Mouse (Mus musculus) midbrain, embryonic 11.5 days (tissue): ENCODE data around the gene Bsn. TPM values are rescaled to one million over a fixed set of nuclear protein-coding genes. Genes with fewer than 3 reads are reported as not detected.
"Not testable (repeated sequence)": the region's sequence is repeated elsewhere in the genome, so short reads cannot be mapped to it uniquely, and the experiment has no call there.

ENCODE experiments used
- ATAC-seq: fragments of 200-750 bp; cut with Nextera tagmentation; 2 replicates; pipeline ENCODE4 v1.8.0; 2017; ENCODE audit warnings: moderate TSS enrichment, moderate library complexity; ENCODE audit not compliant: low FRiP score
- DNase-seq: peaks from one replicate; pipeline ENCODE4 v3.0.0; 2015; ENCODE audit warnings: low spot score; ENCODE audit errors: missing footprints
- H3K27ac ChIP-seq: fragments of 300-500 bp; sonication (generic); 2 replicates; pipeline ENCODE4 v1.5.1; 2014; ENCODE audit warnings: low read depth, low read length
- H3K27me3 ChIP-seq: fragments of 300-500 bp; sonication (generic); 2 replicates; pipeline ENCODE4 v1.6.1; 2014; ENCODE audit warnings: mild to moderate bottlenecking, low read length, moderate library complexity, mixed read lengths; ENCODE audit not compliant: control insufficient read depth, insufficient read depth
- H3K36me3 ChIP-seq: fragments of 300-500 bp; sonication (generic); 2 replicates; pipeline ENCODE4 v1.6.1; 2014; ENCODE audit warnings: mild to moderate bottlenecking, low read length, moderate library complexity, mixed read lengths; ENCODE audit not compliant: control insufficient read depth, insufficient read depth
- H3K4me1 ChIP-seq: fragments of 300-500 bp; sonication (generic); 2 replicates; pipeline ENCODE4 v1.6.1; 2014; ENCODE audit warnings: low read length; ENCODE audit not compliant: control insufficient read depth, insufficient read depth
- H3K4me2 ChIP-seq: fragments of 300-500 bp; sonication (generic); 2 replicates; pipeline ENCODE4 v1.6.1; 2014; ENCODE audit warnings: mild to moderate bottlenecking, moderate library complexity
- H3K4me3 ChIP-seq: fragments of 300-500 bp; sonication (generic); 2 replicates; pipeline ENCODE4 v1.5.1; 2014; ENCODE audit warnings: low read depth, low read length
- H3K9ac ChIP-seq: fragments of 300-500 bp; sonication (generic); 2 replicates; pipeline ENCODE4 v1.6.1; 2014; ENCODE audit warnings: low read length
- H3K9me3 ChIP-seq: fragments of 300-500 bp; sonication (generic); 2 replicates; pipeline ENCODE4 v1.6.1; 2016; ENCODE audit warnings: low read length; ENCODE audit not compliant: control insufficient read depth
- WGBS: fragments of 180-500 bp; shearing (Covaris S2); extraction: QIAGEN DNeasy Blood & Tissue Kit; methylation state at CpG from one replicate; pipeline ENCODE4 v1.1.7; 2014; 5-methylcytosine and 5-hydroxymethylcytosine counted together
- polyA plus RNA-seq: library from polyadenylated mRNA; unstranded; fragments of >200 nt; fragmentation: Nextera tagmentation; extraction: Ambion mirVana; gene quantifications from 2 replicates; pipeline ENCODE4 v1.2.1, GENCODE M21; 2014

Gene Bsn
- polyA plus RNA-seq, 1 experiment from 2014 or later, result 2.4 TPM

DNA sequence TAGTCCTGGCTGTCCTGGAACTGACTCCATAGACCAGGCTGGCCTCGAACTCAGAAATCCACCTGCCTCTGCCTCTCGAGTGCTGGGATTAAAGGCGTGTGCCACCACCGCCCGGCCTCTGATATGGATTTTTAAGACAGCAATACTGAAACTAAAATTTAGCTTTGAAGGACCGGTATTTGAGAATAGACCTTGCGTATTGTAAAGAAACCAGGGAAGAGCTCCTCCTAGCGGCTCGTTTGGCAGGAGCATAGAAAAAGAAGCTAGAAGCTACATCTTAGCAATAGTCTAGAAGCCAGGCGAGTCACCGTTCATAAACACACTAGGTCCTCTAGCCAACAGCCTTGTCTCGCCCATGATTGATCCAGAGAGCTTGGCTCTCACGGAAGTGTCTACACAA is 12.8 kb upstream of the Bsn start:
- Histone ChIP-seq H3K27me3 (no peaks in the 10 kb centered on the region), H3K4me3 (no peak overlapping the region), H3K4me1 (peaks cover 20% of the 10 kb centered on the region), H3K9me3 (no peaks in the 10 kb centered on the region), H3K9ac (no peak overlapping the region), H3K27ac (no peak overlapping the region), H3K4me2 (no peak overlapping the region), H3K36me3 (peaks cover 10% of the 10 kb centered on the region; the same call in 1 of the 2 replicates)
- ATAC-seq (no peak), DNase-seq (peak; percentile 94)
- WGBS, result 51% methylated on average over 13 of the region's 13 CpGs

DNA sequence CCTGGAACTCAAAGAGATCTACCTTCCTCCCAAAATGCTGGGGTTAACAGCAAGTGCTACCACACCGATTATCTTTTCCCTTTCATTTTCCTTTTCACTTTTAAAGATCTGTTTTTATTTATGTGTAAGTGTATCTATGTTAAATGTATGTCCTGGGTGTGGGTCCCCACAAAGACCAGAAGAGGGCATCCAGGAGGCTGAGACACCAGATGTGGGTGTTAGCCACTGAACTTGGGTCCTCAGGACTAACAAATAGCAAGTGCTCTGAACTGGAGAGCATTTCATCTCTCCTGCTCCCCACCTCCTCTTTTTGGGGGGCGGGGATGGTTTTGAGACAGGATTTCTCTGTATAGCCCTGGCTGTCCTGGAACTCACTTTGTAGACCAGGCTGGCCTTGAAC is 12.0 kb upstream of the Bsn start:
- no peak overlapping the region for H3K27ac ChIP-seq
- peaks cover 24% of the 10 kb centered on the region for H3K4me1 ChIP-seq
- H3K4me2 ChIP-seq, result no peak overlapping the region
- ATAC-seq (no peak), DNase-seq (peak; percentile 82)
- H3K9me3 ChIP-seq, result no peaks in the 10 kb centered on the region
- H3K27me3 ChIP-seq, result no peaks in the 10 kb centered on the region
- no peak overlapping the region for H3K4me3 ChIP-seq
- H3K9ac ChIP-seq, result no peak overlapping the region
- 96% methylated on average over 2 of the region's 2 CpGs for WGBS
- peaks cover 1% of the 10 kb centered on the region; the same call in 1 of the 2 replicates for H3K36me3 ChIP-seq

GRCm38 (mm10) chr9:108201160-108201559 is 11.0 kb upstream of the Bsn start:
- WGBS, result 1% methylated on average over 13 of the region's 13 CpGs
- ATAC-seq (peak; percentile 91), DNase-seq (peak; percentile 97)
- Histone ChIP-seq H3K4me3 (no peak overlapping the region), H3K9ac (peak overlapping the region; percentile 43; the same call in 1 of the 2 replicates), H3K9me3 (no peaks in the 10 kb centered on the region), H3K27ac (no peak overlapping the region), H3K4me2 (peak overlapping the region; percentile 33), H3K36me3 (no peaks in the 10 kb centered on the region), H3K27me3 (no peaks in the 10 kb centered on the region), H3K4me1 (peaks cover 26% of the 10 kb centered on the region)

DNA sequence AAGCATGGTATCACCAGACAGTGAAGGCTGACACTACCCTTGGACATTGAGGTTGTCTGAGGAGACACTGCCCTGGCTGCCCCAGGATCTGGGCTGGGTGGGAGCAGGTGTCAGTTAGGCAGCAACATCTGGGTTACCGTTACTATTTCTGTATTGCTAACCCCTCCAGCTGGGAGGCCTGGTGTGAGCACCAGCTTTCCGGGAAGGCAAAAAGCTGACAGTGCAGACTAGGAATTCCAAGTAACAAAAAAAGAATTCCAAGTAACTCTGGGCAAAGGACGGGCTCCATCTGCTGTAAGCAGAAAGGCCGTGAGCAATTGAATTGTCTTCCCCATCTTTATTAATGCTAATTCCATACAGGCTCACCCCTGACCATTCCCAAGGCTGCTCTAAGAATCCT is 8.4 kb upstream of the Bsn start:
- Histone ChIP-seq H3K36me3 (no peaks in the 10 kb centered on the region), H3K4me3 (no peak overlapping the region), H3K4me2 (no peak overlapping the region), H3K4me1 (peaks cover 14% of the 10 kb centered on the region), H3K27ac (no peak overlapping the region), H3K9ac (no peak overlapping the region), H3K9me3 (no peaks in the 10 kb centered on the region), H3K27me3 (no peaks in the 10 kb centered on the region)
- DNase-seq, result peak; percentile 70
- ATAC-seq, result no peak
- 66% methylated on average over 4 of the region's 4 CpGs for WGBS

DNA sequence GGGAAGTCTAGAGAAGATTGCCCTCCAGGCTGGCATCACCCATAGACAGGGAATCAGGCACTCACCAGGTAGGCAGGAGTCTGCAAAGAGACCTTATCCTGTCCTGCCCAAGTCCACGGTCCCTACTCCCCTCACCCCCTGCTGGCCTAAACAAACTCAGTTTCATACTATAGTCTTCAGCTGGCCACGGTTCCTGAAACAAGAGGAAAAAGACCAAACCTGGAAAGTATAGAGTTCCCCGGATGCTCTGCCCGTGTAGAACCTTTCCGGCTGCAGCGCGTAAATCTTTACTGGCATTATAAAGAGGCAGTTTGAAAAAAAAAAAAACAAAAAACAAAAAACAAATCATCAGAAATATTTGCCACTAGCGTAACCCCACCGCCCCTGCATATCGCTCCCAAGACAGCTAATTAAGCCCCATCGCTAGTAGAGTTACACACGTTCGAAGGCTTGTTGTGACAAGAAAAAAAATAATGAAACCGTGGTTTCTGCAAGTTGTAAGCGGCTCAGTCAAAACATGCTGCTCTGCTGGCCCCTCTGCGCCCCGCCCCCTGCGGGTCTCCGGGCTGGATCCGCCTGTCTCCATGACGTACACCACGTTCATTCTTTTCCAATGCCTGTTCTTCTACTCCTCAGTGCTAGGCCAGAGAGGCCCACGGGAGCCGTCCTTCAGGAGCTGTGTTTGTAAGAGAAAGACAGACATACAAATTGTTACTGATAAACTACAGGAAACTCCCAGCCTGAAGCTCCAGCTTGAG is 6.9 kb upstream of the Bsn start:
- H3K4me1 ChIP-seq, result peaks cover 14% of the 10 kb centered on the region
- H3K4me2 ChIP-seq, result peak overlapping the region; percentile 24
- H3K27me3 ChIP-seq, result no peaks in the 10 kb centered on the region
- peak; percentile 89 for DNase-seq
- H3K4me3 ChIP-seq, result no peak overlapping the region
- peak overlapping the region; percentile 16; the same call in 1 of the 2 replicates for H3K9ac ChIP-seq
- no peaks in the 10 kb centered on the region for H3K9me3 ChIP-seq
- H3K36me3 ChIP-seq, result no peaks in the 10 kb centered on the region
- no peak for ATAC-seq
- no peak overlapping the region for H3K27ac ChIP-seq
- WGBS, result 28% methylated on average over 24 of the region's 24 CpGs

GRCm38 (mm10) chr9:108196222-108196621 is 6.0 kb upstream of the Bsn start:
- not testable (repeated sequence) for H3K9ac ChIP-seq, H3K4me2 ChIP-seq, H3K27me3 ChIP-seq, H3K36me3 ChIP-seq, H3K9me3 ChIP-seq, ATAC-seq, H3K27ac ChIP-seq, H3K4me3 ChIP-seq
- H3K4me1 ChIP-seq, result peaks cover 14% of the 10 kb centered on the region
- 76% methylated on average over 6 of the region's 6 CpGs for WGBS
- DNase-seq, result peak; percentile 68

- ATAC-seq, result no peak
- 37% methylated on average over 5 of the region's 5 CpGs for WGBS
- H3K36me3 ChIP-seq, result no peaks in the 10 kb centered on the region
- H3K4me2 ChIP-seq, result peak overlapping the region; percentile 87
- H3K27me3 ChIP-seq, result no peaks in the 10 kb centered on the region
- H3K9ac ChIP-seq, result peak overlapping the region; percentile 81
- no peak overlapping the region for H3K27ac ChIP-seq
- H3K9me3 ChIP-seq, result no peaks in the 10 kb centered on the region
- DNase-seq, result no peak
- peaks cover 8% of the 10 kb centered on the region for H3K4me1 ChIP-seq
- peak overlapping the region; percentile 78 for H3K4me3 ChIP-seq
Observed at GRCm38 (mm10) chr9:108189488-108189786, 747 bp downstream of the Bsn start.

- H3K4me1 ChIP-seq, result peaks cover 8% of the 10 kb centered on the region
- H3K9me3 ChIP-seq, result no peaks in the 10 kb centered on the region
- H3K27ac ChIP-seq, result no peak overlapping the region
- H3K9ac ChIP-seq, result no peak overlapping the region
- H3K4me3 ChIP-seq, result peak overlapping the region; percentile 78; the same call in 1 of the 2 replicates
- no peaks in the 10 kb centered on the region for H3K36me3 ChIP-seq
- ATAC-seq (no peak), DNase-seq (no peak)
- H3K4me2 ChIP-seq, result peak overlapping the region; percentile 87; the same call in 1 of the 2 replicates
- WGBS, result 87% methylated on average over 7 of the region's 7 CpGs
- no peaks in the 10 kb centered on the region for H3K27me3 ChIP-seq
Observed at GRCm38 (mm10) chr9:108189023-108189422, 1.2 kb downstream of the Bsn start.

DNA sequence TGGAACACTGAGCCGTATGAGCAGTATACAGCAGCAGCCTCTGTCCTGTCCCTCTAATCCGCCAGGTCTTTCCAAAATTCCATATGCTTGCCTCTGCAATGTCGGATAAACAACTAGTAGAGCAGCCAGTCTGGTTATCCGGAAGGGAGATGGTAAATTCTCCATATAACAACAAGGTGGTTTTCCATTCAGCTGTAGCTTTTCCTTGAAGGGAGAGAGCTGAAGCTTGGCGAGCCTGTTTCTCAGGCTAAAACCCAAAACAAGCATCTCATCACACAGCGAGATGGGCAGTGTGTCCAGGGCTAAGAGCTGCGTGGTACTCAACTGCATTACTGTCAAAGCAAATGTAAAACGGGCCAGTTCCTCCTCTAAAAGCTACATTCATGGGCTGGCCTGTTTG is 1.7 kb downstream of the Bsn start:
- Histone ChIP-seq H3K4me3 (no peak overlapping the region), H3K4me2 (peak overlapping the region; percentile 3; the same call in 1 of the 2 replicates), H3K36me3 (no peaks in the 10 kb centered on the region), H3K9ac (no peak overlapping the region), H3K4me1 (peaks cover 8% of the 10 kb centered on the region), H3K27ac (no peak overlapping the region), H3K9me3 (no peaks in the 10 kb centered on the region), H3K27me3 (no peaks in the 10 kb centered on the region)
- 81% methylated on average over 8 of the region's 8 CpGs for WGBS
- DNase-seq (peak; percentile 68), ATAC-seq (no peak)
